Mouse (Mus musculus) lung, postnatal 0 days (tissue): Measurements from ENCODE around the gene Zfp523.

Source experiments
- CTCF ChIP-seq: IDR thresholded peaks from 2 replicates; pipeline ENCODE4 v1.5.1; 2016; ENCODE audit warnings: antibody characterized with exemption, mild to moderate bottlenecking
- EP300 ChIP-seq: IDR thresholded peaks from 2 replicates; pipeline ENCODE4 v1.6.1; 2016; ENCODE audit warnings: antibody characterized with exemption, mild to moderate bottlenecking, control low read depth

DNA sequence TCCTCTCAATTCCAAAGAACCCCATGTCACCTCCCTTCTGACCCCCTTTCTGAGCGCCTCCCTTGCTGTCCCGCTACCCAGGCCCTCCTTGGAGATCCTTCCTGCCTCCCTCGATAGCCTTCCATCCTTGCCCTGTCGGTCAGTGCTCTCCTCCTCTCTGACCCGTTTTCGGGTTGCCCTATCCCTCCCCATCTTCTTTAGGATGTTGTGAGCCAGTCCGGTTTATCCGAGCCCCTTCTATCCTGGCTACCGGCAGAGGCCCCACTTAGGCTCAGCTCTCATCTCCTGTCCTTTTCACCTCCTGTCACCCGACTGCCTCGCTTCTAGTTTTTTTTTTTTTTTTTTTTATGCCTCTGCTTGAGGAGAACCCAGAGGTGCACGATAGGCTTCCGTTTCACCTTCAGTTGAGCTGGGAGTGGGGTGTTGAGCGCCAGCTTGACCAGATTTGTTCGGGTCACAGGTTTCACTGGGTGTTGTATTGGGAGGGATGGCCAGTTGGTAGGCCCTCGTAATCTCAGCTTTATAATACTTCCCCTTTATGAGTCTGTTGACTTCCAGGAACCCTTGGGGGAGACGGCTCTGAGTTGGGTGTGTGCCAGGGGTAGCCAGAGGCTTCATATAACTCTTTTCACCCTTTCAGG, 56.3 kb downstream of the Zfp523 start:
- TF ChIP-seq CTCF (peak; percentile 3; the same call in 1 of the 2 replicates), EP300 (no peak)
